Mouse (Mus musculus): ENCODE measurements around the gene Gtf3c2.
A peak's percentile ranks its signal among the peaks of the same experiment; 100 is the strongest.
"Not testable (repeated sequence)": the region's sequence is repeated elsewhere in the genome, so short reads cannot be mapped to it uniquely, and the experiment has no call there.

The Gtf3c2 gene

DNA sequence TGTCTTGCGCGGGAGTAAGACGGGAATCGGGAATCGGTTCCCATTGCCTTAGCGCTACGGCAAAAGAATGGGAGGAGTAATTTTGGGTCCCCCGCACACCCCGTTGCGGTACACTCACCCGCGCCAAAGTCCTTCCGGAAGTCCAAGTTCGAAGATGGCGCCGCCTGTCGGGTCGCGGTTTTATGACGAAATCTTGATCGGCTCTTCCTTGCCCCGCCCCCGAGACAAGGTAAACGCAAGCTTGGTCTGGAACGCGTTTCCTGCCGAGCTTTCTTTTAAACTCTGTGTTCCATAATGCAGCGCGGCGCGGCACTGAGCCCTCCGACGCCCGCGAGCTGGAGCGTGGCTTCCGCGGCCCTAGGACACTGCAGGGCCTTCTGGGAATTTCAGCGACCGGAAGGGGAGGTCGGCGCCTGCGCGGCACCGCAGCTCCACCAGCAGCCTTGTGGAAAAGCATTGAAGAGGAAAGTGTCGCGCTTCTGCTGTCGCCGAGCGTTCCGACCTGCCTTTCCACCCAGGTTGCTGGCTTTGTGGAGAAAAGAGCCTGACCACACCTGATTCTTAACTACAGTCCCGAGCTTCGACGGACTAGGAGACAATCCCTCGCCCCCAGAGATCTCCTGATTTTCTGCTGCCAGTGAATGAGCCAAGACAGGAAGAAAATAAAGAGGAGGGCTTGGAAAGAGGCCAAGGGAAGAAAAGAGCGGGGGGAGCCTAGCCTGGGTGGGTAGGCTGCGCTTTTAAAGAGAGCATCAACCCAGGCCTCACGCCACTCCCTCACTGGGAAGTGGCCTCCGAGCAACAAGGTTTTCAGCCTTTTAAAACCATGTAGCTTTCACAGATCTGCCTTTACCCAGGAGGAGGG lies at the start of gene Gtf3c2, which contains the start of gene Gm29609:
Gene Gtf3c2 (minus strand): TSS at position 379 of the 865 bp plus-strand sequence.
Gene Gm29609 (minus strand): TSS at position 146 of the 865 bp plus-strand sequence.
- DNase-seq (ENCODE audit: low spot score), result peak; percentile 95

DNA sequence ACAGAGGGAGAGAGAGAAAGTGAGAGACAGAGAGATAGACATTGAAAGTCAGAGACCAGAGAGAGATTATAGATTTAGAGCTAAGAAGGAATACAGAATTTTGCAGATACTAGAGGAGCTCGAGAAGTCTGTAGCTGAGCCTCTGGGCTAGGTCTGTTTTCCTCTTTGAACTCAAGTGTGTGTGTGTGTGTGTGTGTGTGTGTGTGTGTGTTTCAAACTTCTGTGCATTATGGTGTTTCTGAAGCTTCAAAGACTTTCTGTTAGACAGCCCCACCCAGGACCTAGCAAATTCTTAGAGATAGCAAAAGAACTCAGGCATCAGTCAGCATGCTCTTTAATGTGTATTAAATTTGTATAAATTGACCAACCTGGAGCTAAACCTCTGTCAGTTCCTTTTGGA lies 46.7 kb upstream of the Gtf3c2 start:
- no peak for DNase-seq (ENCODE audit: low spot score)

DNA sequence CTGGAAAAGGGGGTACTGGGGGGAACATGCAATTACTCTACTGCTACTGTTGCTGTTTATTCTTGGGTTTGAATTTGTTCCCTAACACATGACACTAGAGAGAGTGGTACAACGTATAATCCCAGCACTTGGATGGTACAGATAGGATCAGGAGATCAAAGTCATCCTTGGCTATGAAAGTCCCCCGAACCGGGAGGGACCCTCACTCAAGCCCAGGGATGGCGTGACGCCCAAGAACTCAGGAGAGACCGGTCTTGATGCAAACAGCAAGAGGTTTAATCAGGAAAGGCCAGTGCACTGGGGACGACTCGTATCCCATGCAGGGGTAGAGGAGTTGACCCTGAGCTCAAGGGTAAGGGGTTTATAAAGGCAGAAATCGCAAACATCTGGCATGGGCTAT lies 42.8 kb upstream of the Gtf3c2 start:
- no peak for DNase-seq (ENCODE audit: low spot score)

DNA sequence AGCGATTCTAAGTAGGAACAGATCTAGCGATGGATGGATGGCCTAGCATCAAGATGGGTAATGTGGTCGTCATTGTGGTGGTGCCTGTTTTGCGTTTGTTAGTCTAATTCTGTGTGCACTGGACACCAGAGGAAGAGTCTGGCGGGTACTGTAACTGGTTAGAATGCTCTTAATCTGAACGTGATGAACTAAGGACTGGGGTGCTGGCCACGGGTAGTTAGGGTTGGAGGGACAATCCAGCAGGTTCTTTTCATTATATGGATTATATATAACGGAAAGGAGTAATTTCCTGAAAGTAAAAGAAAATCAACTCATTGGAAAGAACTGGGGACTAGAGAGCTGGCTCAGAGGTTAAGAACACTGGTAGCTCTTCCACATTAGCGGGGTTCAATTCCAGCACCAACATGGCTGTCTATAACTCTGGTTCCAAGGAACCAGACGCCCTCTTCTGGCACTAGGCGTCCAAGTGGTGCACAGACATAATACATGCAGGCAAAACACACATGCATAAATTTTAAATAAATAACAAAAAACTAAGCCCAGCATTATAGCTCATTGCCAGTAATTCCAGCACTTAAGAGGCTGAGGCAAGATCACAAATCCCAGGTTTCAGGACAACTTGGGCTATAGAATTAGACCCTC lies 41.5 kb upstream of the Gtf3c2 start:
- DNase-seq (ENCODE audit: low spot score), result no peak

DNA sequence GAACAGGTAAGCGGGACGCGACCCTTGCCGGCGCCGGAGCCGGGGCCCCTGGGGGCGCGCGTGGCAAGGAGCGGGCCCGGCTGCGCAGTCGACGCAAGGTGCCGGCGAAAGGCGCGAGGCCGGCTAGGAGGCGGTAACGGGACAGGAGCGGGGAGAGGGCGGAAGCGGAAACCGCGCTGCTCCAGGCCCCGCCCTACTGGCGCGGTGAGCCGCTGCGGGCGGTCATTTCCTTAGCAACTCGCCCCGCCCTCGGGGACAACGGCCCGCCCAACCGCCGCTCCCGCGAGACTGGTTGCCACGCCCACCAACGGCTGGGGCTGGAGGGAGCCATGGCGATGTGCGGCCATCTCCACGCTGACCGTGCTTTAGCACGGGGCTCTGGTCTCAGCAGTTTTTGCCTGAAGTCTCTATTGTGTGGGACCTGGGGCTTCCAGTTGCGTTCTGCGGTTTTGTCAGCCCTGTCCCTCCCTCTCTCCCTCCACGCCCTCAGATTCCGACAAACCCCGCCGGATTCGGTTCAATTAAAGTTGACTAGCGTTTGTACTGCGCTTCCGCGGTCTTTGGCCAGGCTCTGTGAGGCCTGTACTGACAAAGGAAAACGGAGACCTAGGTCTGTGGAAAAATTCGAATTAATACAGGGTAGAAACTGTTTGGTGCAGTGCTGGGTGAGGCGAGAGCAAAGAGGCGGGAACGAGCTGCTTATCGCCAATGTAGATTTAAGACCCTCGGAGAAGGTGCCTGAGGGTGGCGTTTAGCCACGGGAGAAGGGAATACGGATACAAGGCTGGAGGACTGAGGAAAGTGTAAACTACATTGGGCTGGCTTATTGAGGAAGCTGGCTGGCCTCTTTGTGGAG lies 40.7 kb upstream of the Gtf3c2 start, which contains the start of gene Ppm1g:
Gene Ppm1g (minus strand): TSS at position 240 of the 856 bp plus-strand sequence.
- peak; percentile 99 for DNase-seq (ENCODE audit: low spot score)

DNA sequence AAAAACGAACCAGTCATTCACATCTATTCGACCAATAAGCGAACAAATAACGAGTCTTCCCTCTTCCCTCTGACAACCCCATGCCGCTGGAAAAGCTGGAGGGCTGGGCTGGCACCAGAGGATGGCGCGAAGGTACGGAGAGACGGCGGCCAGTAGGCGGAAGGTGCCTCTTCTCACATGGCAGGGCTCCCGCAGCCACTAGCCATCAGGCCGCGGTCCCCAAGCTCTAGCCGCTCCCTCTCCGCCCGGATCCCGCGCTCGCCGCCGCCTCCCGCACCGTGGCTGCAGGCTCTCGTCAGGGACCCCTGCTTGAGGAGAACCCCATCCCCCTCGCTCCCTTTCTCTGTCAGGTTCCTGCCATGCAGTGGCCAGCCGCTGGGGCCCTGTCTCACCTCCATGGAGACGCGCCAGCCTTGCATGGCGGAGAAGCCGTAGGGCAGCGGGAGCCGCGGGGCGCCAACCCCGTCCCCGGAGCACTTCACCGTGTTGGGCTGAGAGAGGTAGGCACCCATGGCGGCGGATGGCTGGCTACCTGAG lies 40.0 kb upstream of the Gtf3c2 start:
- no peak for DNase-seq (ENCODE audit: low spot score)

DNA sequence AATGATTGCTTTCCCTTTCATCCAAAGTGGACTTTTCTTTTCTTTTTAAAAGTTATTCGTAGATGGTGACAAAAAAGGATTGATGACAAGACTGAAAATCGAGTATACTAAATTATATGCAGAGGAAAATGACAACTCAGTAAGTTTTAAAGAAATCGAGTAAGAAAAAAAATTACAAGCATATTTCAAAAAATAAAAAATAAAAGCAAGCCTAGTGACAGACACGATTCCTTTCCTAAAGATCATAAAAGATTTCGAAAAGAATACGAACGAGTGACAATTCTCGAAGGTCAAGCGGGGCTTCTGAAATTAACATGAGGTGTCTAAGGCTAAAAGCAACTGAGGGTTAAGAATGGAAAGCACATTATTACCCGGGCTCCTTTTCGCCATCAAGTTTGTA lies 39.5 kb upstream of the Gtf3c2 start:
- no peak for DNase-seq (ENCODE audit: low spot score)

DNA sequence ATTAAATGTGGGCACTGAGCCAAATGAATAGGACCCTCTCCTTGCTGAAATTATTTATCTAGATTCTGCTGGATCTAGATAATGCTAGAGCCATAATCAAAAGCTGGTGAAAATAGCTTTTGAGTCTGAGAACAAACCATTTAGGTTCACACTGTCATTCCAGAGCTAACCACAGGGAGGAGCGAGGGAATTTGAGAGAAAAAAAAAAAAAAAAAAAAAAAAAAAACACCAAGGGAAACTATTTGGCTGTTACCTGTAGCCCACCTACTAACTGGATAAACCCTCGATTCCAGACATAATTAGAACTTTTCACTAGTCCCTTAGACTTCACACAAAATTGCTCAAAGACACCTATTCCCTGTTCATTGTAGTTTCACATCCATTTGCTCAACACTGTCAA lies 39.1 kb upstream of the Gtf3c2 start:
- no peak for DNase-seq (ENCODE audit: low spot score)

DNA sequence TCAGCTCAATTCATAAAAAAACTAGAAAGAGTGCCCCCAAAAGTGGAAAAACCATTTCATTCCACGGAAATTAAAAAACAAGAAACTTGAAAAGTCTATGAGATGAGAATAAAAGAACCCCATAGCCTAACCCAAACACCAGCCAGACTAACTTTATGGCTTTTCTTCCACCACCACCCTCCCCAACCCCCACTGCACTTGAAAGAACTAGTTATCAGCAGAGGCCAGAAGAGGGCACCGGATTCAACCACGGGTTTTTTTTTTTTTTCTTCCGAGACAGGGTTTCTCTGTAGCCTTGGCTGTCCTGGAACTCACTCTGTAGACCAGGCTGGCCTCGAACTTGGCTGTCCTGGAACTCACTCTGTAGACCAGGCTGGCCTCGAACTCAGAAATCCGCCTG lies 38.4 kb upstream of the Gtf3c2 start:
- no peak for DNase-seq (ENCODE audit: low spot score)

DNA sequence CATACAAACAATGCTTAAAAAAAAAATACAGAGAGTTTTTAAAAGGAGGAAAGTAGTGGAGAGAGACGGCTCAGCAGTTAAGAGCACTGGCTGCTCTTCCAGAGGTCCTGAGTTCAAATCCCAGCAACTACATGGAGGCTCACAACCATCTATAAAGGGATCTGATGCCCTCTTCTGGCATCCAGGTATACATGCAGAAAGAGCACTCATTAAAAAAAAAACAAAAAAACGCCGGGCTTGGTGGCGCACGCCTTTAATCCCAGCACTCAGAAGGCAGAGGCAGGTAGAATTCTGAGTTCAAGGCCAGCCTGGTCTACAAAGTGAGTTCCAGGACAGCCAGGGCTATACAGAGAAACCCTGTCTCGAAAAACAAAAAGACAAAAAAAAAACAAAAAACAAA lies 36.6 kb upstream of the Gtf3c2 start:
- not testable (repeated sequence) for DNase-seq (ENCODE audit: low spot score)

DNA sequence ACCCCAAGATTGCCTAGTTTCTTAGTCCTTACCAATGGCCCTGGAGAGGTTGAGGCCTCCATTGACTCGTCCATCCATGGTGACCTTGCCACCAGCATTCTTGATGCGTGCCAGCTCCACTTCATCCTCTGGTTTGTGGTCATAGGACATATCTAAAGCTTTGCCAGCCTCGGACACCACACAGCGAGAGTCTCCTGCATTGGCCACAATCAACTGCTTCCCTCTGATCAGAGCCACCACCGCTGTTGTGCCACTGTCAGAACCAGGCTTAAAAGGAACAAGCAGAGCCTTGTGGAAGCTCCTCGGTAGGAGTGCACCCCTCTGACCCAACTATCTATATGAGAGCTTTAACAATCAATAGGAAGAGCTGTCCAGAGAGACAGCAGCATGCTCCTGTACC lies 24.5 kb upstream of the Gtf3c2 start:
- DNase-seq (ENCODE audit: low spot score), result no peak

DNA sequence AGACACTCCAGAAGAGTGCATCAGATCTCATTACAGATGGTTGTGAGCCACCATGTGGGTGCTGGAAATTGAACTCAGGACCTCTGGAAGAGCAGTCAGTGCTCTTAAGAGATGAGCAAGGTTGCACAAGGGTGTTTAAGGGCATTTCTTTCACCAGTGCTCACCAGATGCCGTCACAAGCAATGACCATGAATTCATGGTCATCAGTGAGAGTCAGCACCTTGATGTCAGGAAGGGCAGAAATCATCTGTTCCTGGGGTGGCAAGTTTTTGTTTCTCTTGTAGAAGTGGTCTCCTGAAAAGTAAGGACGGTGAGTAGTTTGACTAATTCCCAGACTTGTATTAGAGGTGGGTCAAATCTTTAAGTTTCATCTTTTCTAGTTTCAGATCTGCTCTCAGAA lies 23.9 kb upstream of the Gtf3c2 start:
- DNase-seq (ENCODE audit: low spot score), result no peak

DNA sequence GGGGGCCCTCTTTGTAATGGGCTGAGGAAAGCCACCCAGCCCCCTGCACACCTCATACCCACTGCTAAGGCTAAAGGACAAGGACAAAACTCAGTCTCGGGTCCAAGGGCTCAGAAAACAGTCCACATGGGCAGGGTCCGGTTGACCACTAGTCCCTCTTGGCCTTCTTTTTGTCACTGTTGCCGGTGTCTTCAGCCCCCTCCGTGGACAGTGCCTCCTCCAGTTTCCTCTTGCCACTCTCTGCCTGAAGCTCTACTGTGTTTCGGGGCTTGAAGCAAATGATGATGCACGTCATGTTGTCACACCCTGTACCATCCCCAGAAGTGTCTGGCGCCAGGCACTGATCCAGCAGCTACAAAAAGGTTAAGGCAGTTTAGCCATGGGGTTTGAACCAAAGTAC lies 23.0 kb upstream of the Gtf3c2 start:
- no peak for DNase-seq (ENCODE audit: low spot score)

DNA sequence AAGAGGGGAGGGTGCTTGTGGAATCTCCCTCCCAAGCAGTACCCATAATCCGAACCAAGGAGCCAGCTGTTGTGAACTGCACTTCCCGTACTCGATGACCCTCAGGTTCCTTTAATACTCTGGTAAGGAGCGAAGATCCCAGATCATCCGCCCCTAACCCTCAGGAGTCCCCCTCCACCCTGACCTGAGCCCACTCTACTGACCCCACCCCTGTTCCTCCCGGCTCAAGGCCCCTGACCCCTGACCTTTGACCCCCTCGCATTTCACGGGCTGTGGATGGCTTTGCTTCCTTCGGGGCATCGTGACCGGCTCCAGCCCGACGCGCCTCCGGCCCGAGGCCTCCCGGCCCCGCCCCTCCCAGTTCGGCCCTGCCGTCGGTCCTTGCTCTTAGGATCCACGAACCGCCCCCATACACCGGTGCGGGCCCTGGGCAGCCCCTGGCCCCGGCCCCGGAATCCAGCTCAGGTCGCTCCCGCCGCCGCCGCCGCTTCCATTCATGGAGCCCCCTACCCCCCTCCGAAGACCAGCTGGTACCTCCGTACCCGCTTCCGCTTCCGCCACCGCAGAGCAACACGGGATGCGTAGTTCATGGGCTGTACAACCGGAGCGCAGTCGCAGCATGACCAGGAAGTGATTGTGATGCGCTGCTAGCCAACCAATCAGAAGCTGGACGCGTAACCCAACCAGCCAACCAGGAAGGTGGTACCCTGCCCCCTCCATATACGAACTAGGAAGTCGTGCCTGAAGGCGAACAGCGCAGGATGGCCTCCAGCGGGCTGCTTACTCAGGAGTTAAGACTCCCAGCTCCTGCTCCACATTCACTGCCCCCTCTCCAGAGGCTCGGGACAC lies 22.0 kb upstream of the Gtf3c2 start, which contains the start of gene Zfp513:
Gene Zfp513 (minus strand): TSS at position 562 of the 849 bp plus-strand sequence.
- peak; percentile 84 for DNase-seq (ENCODE audit: low spot score)

DNA sequence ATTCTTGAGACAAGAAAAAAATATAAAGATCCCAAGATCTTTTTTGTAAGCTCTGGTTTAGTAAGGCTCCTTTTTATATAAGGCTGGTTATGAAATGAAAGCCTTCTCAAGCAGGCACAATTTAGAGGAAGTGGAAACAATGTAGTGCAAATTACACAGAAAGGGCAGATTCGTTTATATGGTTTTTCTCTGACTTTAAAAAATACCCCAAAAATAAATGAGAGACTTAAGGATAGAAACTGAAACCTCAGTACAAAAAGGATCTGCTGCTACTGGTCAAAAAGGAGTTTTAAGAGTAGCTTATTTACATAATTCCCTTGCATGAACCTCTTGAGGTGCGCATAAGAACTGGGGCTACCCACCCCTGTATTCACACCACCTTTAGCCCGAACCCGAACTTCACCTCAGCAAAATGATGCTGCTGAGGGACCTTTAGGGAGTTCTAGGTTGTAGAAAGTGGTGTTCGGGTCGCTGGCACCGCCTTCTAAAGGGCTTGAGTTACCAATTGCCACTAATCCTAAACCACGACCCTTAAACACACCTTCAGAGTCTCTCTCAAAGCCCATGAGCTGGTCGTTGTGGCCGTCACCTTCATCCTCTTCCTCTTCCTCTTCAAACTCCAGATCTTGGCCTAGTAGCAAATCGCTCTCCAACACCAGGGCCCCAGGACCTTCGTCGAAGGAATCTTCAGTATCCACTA lies 21.2 kb upstream of the Gtf3c2 start:
- no peak for DNase-seq (ENCODE audit: low spot score)

DNA sequence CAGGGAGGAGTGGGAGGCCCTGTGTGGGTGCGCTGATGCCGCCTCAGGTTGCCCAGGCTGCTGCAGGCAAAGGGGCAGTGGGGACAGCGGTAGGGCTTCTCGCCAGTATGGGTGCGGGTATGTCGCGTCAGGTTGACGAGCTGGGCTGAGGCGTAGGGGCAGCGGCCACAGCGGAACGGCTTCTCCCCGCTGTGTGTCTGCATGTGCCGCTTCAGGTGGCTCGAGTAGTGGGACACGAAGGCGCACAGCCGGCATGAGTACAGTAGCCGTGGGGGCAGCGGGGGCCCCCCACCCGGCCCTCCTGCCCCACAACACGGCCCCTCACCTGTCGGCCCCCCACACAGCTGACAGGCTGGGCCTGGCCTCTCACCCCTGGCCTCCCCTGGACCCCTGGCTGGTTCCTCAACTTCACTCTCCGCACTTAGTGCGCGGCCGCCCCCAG lies 20.4 kb upstream of the Gtf3c2 start:
- no peak for DNase-seq (ENCODE audit: low spot score)

DNA sequence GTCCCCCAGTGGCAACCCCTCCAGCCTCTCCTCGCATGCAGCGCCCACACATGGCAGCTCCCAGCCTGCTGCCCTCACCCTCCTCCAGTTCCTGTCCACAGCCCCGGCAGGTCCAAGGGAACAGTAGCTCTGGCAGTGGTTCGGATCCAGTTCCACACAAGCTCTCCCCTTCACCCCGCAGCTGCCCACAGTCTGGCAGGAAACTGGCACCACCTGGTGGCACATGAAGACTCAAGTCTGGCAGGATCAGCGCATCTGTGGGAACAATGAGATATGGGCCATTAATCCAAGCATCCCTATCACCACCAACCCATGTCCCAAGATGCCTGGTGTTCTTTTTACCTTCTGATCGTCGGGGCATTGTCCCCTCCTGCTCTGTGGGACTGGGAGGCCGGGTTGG lies 19.9 kb upstream of the Gtf3c2 start:
- no peak for DNase-seq (ENCODE audit: low spot score)

DNA sequence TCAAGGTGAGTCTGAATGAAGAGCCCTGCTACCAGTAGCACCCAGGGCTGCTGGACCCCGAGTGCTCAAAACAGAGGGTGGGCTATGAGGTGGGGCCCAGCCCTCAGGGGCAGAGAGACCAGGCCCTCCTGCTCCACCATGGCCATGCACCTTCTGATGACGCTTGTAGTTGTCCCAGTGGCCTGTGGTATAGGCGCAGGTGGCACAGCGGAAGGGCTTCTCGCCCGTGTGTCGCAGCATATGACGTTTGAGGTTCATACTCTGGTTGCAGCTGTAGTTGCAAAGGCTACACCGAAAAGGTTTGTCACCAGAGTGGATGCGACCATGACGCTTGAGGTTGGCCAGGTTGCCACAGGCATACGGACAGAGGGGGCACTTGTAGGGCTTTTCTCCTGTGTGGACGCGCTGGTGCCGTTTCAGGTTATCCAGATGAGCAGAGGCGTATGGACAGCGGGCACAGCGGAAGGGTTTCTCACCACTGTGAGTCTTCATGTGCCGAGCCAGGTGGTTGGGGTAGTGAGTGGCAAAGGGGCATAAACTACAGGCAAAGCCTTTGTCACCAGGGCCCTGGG lies 19.5 kb upstream of the Gtf3c2 start:
- DNase-seq (ENCODE audit: low spot score), result no peak

DNA sequence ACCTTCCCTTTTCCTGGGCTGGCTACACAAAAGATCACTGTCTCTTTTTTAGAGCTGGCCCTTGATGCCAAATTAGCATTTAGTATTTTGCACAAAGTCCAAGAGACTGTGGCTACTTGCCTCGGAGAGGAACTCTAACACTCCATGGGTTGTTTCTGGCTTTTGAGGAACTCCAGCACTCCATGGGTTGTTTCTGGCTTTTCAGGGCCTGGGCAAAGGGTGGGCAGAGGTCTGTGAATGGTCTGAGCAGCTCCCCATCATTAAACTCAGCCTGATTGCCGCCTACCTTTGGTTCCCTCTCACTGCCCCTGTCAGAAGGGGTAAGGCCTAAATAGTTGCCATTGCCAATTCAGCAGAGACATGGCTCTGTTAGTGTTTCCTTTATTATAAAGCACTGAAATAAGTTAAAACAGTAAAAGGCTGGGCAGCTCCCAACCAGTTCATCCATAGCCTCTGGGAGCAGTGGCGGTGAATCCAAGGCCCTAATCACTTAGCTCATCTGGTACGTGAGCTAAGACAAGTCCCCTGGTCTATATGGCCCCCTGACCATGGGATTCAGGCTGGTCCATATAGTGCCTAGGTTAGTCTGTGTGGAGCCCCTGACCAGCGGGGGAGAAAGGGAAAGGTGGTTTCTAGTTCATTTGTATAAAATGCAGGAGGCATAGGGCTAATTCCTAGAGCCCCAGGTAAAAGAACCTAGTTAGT lies 18.8 kb upstream of the Gtf3c2 start:
- DNase-seq (ENCODE audit: low spot score), result no peak

All from urinary bladder, postnatal 25 days (tissue).